Mouse (Mus musculus): ENCODE results near the gene Baz1b. TPM values are rescaled to one million over a fixed set of nuclear protein-coding genes. Genes with fewer than 3 reads are reported as not detected.

Gene Baz1b
- total RNA-seq, 2 experiments from 2014 or later = 32.7 to 36.8 TPM

- H3K27ac ChIP-seq = 0 out of 2 replicates have a peak overlapping the region, but pooled peaks have one; percentile 3
- no peak for DNase-seq
- intact Hi-C loops (cut with DNase I) = no loop called here
- TF ChIP-seq CTCF (IDR thresholded peaks at IDR 0.05) = no peak
- H3K4me3 ChIP-seq = no peak overlapping the region
These were observed 59.5 kb downstream of the Baz1b start for GRCm38 (mm10) chr5:135246531-135246930.

- no peak for TF ChIP-seq CTCF (IDR thresholded peaks at IDR 0.05)
- no peak overlapping the region for H3K27ac ChIP-seq
- H3K4me3 ChIP-seq = peak overlapping the region; percentile 82
- intact Hi-C loops (cut with DNase I) = no loop called here
- DNase-seq = no peak
These were observed 60.3 kb downstream of the Baz1b start for GRCm38 (mm10) chr5:135247337-135247736.

GRCm38 (mm10) chr5:135248956-135249676 lies 62.1 kb downstream of the Baz1b start:
- Histone ChIP-seq H3K4me3 (peak overlapping the region; percentile 82), H3K27ac (peak overlapping the region; percentile 84)
- intact Hi-C loops (cut with DNase I) = no loop called here
- no peak for TF ChIP-seq CTCF (IDR thresholded peaks at IDR 0.05)
- no peak for DNase-seq

DNA sequence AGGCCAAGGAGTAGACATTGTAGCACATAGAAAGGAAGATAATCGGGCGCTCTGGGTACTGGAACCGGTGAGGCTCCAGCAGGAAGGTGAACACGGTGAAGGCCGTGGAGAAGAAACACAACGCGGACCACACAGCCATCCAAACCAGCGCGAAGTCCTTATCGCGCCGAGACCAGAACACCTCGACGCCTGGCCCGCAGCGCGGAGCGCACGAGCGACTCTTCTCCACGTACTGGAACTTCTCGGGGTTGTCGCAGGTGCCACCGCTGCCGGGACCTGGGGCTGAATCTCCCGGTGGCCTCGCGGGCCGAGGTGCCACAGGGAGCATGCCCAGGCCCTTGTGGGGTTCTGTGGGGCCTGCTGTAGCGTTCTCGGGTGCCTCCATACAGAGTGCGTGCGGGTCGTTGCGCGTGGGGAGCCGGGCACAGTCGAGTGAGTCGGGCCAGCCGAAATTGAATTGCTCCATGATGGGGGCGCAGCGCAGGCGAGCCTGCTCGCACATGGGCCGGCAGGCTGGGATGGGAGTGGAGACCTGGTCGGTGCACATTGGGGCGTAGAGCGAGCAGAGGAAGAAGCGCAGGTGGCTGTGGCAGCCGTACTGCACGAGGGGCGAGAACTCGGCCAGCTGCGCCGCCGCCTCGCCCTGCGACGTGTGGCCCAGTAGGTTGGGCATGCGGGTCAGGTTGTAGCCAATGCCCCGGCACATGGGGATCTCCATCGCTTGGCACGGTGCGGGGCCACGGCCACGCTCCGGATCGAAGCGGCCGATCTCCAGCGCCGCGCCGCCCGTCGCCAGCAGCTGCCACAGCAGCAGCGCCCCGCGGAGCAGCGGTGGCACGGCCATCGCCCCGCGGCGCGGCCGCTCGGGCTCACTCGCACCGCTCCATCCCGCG lies 63.4 kb downstream of the Baz1b start:
- H3K4me3 ChIP-seq = peak overlapping the region; percentile 82
- peak; percentile 65 for DNase-seq
- intact Hi-C loops (cut with DNase I) = loop anchor here (2.0 kb wide), 1 partner anchor 20 kb away; no protein-coding TSS in a partner anchor
- no peak for TF ChIP-seq CTCF (IDR thresholded peaks at IDR 0.05)
- H3K27ac ChIP-seq = peak overlapping the region; percentile 84

- no peak for TF ChIP-seq CTCF (IDR thresholded peaks at IDR 0.05)
- DNase-seq = peak; percentile 90
- intact Hi-C loops (cut with DNase I) = loop anchor here (2.0 kb wide), 1 partner anchor 20 kb away; no protein-coding TSS in a partner anchor
- peak within 1 kb of the TSS; percentile 84 for H3K27ac ChIP-seq
- H3K4me3 ChIP-seq = peak within 1 kb of the TSS; percentile 82
These were observed 64.0 kb downstream of the Baz1b start, which contains the start of gene Fzd9 for GRCm38 (mm10) chr5:135251079-135251454. TSS of gene Fzd9 (minus strand) at chr5:135251230.

- no peak for DNase-seq
- Histone ChIP-seq H3K4me3 (no peak overlapping the region), H3K27ac (no peak overlapping the region)
- TF ChIP-seq CTCF (IDR thresholded peaks at IDR 0.05) = no peak
- intact Hi-C loops (cut with DNase I) = no loop called here
These were observed 66.8 kb downstream of the Baz1b start for GRCm38 (mm10) chr5:135253741-135254401.

- Histone ChIP-seq H3K27ac (no peak overlapping the region), H3K4me3 (no peak overlapping the region)
- intact Hi-C loops (cut with DNase I) = no loop called here
- DNase-seq = no peak
- TF ChIP-seq CTCF (IDR thresholded peaks at IDR 0.05) = no peak
These were observed 69.1 kb downstream of the Baz1b start for GRCm38 (mm10) chr5:135256166-135256565.

DNA sequence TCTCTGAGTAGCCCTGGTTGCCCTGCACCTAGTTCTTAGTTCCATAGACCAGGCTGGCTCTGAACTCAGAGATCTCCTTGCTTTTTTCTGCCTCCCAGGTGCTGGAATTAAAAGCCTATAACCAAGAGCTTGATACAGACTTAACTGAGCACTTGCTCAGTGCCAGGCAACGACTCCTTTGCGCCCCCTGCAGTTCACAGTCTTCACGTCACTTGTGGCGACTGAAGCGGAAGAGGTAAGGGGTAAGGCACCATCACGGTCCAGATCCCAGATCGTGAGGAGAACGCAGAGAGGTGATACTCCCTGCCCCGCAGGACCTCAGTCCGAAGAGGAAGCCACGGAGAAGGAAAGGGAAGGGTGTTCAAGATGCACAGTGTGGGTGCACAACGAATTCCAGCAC lies 70.5 kb downstream of the Baz1b start:
- intact Hi-C loops (cut with DNase I) = no loop called here
- H3K4me3 ChIP-seq = no peak overlapping the region
- DNase-seq = no peak
- peak; percentile 23 for TF ChIP-seq CTCF (IDR thresholded peaks at IDR 0.05)
- no peak overlapping the region for H3K27ac ChIP-seq

DNA sequence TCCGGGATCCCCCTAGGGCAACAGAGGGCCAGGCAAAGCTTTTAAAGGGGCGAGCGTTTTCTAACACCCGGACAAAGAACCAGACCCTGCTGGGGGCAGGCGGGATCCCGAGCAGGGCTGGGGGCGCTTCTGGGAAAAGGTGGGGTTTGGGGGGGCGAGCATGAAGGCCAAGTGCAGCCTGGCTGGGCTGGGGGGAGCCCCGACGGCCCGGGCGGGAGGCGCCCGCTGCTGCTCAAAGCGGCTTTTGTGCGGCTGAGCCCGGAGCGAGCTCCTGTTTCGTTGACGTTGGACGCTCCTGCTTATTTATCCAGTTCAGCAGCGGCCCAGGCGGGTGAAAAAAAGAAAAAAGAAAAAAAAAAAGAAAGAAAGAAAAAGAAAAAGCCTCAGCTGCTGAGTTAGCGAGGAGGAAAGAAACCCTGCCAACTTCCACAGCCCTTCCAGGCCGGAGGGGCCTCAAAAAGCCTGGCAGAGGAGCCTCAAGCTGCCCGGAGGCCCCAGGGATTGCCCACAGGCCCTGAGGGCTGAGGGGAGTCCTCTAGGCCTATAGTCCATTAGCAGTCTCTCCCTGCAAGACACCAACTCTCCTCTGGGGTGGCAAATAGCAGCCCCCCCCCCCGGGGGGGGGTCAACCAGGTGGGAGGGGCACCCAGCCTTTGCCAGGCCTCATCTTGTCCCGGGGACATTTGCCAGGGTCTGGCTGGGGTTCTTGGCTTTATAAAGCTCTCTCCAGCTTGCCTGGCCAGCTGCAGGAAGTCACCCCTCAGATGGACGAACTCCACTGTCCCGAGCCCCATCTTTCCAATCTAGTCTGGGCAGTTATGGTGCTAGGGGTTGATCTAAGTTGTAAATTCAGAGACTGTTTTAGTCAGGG lies 71.5 kb downstream of the Baz1b start:
- peak overlapping the region; percentile 49 for H3K4me3 ChIP-seq
- peak overlapping the region; percentile 51 for H3K27ac ChIP-seq
- intact Hi-C loops (cut with DNase I) = no loop called here
- no peak for DNase-seq
- TF ChIP-seq CTCF (IDR thresholded peaks at IDR 0.05) = no peak

- Histone ChIP-seq H3K27ac (peak overlapping the region; percentile 28; the same call in 1 of the 2 replicates), H3K4me3 (peak overlapping the region; percentile 34)
- DNase-seq = no peak
- intact Hi-C loops (cut with DNase I) = no loop called here
- TF ChIP-seq CTCF (IDR thresholded peaks at IDR 0.05) = no peak
These were observed 76.9 kb downstream of the Baz1b start for GRCm38 (mm10) chr5:135263866-135264503.

- DNase-seq = no peak
- no peak for TF ChIP-seq CTCF (IDR thresholded peaks at IDR 0.05)
- no peak overlapping the region for H3K4me3 ChIP-seq
- H3K27ac ChIP-seq = no peak overlapping the region
- intact Hi-C loops (cut with DNase I) = no loop called here
These were observed 77.5 kb downstream of the Baz1b start for GRCm38 (mm10) chr5:135264548-135264947.

Data from gastrocnemius, adult 2 months (tissue).